Mouse (Mus musculus): Measurements from ENCODE around the gene Fshr.

Fshr gene

DNA sequence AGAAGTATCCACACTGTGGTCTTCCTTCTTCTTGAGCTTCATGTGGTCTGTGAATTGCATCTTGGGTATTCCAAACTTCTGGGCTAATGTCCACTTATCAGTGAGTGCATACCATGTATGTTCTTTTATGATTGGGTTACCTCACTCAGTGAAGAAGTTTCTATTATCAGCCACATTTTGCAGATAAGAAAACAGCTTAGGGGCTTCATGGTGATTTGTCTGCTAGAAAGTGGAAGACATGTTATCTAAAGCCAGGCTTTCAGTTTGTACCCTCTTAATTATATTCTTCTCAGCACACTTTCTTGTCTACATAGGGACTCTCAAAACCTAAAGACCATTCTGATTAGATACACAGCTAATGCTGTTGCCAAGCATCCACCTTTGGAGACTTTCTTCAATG, 165.8 kb downstream of the Fshr start:
- in situ Hi-C loops (cut with MboI): no loop called here

GRCm38 (mm10) chr17:89032981-89033380, 167.5 kb downstream of the Fshr start:
- in situ Hi-C loops (cut with MboI): no loop called here

- in situ Hi-C loops (cut with MboI): no loop called here
Observed at GRCm38 (mm10) chr17:89019518-89019917, 181.0 kb downstream of the Fshr start.

DNA sequence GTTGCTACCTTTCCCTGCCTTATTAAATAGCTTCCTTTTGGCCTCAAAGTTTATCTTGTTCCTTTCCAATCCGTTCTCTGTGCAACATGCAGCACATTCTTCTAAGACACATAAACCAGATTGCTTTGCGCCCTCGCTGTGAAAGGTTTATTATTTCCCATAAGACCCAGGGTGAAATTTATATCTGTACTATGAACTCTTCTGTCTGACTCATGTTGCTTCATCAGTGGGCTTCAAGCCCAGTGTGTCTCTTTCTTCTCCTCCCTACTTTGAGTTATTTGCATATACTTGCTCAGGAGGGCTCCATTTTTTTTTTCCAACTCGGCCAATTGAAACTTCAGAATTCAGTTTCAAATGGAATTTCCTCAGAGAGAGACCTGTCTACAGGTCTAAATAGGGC, 183.5 kb downstream of the Fshr start:
- in situ Hi-C loops (cut with MboI): no loop called here

DNA sequence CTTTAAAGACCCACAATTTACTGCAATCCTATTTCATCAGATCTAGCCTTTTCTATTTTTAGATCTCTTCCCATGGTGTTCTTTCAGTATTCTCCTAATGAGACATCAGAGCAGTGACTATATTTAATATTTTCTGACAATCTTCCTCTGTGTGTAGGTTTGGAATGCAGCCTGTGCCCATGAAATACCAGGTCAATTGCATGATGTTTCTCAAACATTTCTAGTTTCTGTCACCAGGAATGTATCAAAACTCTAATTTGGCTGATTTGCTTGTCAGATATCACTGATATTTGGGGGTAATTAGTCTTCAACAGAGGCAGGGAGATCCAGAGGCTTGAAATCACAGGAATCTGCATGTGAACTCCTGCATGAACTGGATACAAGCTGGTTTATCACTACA, 186.8 kb downstream of the Fshr start:
- in situ Hi-C loops (cut with MboI): no loop called here

DNA sequence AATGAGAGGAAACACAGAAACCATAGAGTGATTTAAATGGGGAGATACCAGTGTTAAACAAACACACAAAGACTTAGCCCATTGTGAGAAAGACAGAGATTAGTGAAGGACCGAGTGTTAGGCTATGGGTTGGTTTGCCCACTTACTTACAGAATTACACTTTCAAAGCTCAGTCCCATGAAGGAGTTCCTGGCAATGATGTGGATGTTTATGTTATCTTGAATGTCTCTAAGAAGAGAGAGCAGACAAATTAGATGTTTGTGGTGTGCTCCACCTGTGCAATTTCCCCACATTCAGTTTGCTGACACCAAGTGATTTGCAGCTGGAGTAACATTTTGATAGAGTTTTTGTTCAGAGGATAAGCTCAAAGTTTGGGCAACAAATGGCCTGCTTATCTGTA, 191.4 kb downstream of the Fshr start:
- in situ Hi-C loops (cut with MboI): no loop called here

- in situ Hi-C loops (cut with MboI): no loop called here
Observed at GRCm38 (mm10) chr17:89008680-89009079, 191.8 kb downstream of the Fshr start.

DNA sequence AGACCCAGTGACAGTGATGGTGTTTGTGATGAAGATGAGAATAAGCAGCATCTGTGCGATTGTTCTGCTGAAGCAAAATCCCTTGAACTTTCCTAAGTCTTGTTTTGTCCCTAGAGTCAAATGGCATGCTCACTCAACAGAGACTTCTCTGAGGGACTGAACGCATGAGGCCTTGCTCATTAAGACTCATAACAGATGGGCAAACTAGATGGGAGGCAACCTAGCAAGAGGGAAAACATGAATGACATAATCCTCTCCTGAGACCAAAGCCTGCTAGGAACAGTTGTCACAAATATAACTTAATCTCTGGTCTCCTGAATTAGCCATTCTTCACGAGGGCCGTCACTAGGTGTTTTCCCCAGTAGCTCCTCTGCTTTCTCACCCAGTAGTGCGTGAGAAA, 194.5 kb downstream of the Fshr start:
- in situ Hi-C loops (cut with MboI): no loop called here

GRCm38 (mm10) chr17:88999907-89000306, 200.6 kb downstream of the Fshr start:
- in situ Hi-C loops (cut with MboI): no loop called here

DNA sequence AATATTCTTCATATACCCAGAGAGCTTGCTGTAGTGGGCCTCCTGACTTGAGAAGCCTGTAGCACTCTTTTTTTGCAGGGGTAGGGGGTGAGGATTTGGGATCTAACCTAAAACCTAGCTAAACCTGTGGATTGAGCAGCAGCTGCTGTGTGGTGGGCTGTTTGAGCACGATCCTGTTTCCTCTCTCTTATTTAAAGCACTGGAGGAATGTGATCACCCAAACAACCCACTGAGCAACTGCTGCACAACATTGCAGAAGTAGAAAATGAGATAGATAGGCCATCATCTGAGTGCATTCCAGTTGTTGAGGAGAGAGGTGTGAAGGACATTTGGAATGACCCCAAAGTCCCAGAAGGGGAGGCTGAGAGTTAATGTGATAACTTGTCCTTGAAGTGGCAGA, 202.2 kb downstream of the Fshr start:
- in situ Hi-C loops (cut with MboI): no loop called here

DNA sequence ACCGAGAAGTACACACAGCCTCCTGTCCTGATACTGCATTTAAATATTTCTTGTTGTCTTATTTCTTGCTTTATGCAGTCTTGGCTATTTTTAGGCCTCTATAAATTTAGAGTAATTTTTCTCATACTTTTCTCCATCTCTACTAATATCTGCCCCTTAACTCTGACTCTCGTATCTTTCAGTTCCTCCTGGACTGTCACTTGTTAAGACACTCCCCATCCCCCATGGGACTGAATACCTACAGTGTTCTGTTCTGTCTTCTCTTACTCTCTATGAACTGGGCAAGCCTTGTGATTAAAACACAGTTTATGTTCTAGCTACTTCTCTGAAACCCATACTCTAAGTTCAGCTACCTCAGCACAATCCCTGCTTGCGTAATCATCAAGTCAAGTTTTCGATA, 209.2 kb downstream of the Fshr start:
- in situ Hi-C loops (cut with MboI): no loop called here

GRCm38 (mm10) chr17:88980708-88981355, 219.6 kb downstream of the Fshr start:
- in situ Hi-C loops (cut with MboI): no loop called here

- in situ Hi-C loops (cut with MboI): no loop called here
Observed at GRCm38 (mm10) chr17:88974538-88974937, 225.9 kb downstream of the Fshr start.

DNA sequence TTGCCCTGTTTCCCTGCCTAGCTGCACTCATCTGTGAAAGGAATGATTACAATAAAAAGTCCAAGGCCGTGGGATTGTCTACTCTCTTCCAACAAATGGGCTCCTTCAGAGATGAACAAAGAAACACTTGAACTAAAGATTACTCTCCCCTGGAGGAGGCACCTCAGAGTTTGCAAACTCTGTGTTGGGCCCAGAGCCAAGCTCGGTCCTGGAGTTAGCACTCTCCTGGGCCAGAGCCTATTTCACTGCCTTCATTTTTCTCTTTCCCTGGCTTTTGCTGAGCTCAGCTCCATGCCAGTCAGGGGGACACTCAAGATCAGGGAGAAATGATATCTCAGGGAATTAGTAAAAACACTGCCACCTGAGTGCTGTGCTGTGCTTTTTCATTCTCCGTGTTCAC, 234.4 kb downstream of the Fshr start:
- in situ Hi-C loops (cut with MboI): no loop called here

- in situ Hi-C loops (cut with MboI): no loop called here
Observed at GRCm38 (mm10) chr17:88954011-88954410, 246.5 kb downstream of the Fshr start.

DNA sequence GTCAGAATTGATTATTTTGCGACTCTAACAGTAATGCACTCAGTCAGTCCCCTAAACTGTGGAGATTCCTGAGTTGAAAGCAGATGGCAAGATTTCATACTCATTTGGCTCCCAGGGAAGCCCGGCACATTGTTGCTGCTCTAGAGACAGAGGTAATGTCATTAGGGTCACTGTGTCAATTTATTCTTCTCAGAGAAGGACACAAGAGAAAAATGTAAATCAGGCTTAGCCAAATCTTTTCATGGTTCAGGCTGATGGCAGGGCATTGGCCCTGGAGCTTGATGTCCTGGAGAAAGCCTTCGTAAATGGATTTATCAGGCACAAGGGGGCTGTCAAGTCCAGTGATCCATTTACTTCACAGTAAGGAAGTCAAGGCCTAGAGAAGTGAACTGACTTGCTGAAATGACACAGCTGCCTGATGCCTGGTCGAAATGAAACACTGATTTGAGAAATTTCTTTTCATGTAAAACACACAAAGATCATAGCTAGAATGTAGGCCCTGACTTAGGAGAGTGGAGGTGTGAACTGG, 262.3 kb downstream of the Fshr start:
- in situ Hi-C loops (cut with MboI): no loop called here

DNA sequence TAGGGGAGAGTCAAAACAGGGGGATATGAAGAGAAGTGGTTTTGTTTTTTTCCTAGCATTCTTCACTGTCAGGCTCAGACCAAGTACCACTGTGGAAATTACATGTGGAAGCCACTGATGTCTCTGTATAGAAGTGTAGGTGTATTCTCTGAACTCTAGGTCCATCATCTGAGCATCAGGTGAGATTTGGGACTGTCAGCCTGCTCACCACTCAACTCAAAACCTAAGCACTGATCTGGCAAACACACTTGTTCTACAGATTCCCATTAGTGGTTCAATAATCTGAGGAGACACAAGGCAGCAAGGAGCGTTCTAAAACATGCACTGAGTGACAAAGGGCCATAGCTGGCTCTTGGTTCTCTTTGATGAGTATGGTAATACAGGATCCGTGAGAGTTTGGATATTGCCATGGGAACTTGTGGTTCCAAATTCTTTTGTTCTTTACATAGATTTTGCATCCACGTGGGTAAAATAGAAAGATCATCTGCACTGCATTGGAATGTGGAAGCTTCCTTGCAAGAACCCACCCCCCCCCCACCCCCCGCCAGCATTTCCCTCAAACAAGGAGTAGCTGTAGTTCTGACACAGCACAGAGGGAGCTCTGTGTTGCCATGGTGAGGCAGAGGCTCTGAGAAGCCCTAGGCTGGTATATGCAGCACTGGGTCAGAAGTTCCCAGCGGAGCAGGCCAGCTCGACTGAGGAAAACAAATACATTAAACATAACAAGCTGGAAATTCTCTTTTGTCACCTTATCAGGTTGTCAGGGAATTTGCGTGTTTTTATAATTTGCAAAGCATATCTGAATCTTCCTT, 262.9 kb downstream of the Fshr start:
- in situ Hi-C loops (cut with MboI): no loop called here

DNA sequence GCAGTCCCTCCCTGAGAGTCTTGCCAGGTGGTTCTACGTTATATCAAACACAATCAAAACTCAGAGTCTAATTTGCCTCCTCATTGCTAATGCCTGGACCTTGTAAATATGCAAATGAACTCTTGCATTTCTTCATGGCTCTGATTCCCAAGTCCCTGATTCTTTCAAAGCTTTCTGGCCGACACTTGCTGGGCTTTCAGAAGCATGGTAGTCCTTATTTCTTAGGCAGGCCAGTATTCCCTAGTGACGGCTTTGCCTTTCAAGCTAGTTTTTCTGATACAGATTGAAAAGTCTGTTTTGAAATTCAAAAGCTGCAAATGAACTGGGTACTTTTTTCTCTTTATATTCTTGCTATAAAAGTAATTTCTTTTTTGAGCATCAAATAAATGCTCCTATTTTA, 263.5 kb downstream of the Fshr start:
- in situ Hi-C loops (cut with MboI): no loop called here
